Mouse (Mus musculus) bone marrow, adult 2 months (tissue): ENCODE measurements around the gene Spns2. TPM values are rescaled to one million over a fixed set of nuclear protein-coding genes. Genes with fewer than 3 reads are reported as not detected.

ENCODE experiments used
- H3K27ac ChIP-seq: fragments of 200-500 bp; 2 replicates; pipeline ENCODE4 v1.5.1; 2012; ENCODE audit warnings: low read depth, mild to moderate bottlenecking, control low read depth, inconsistent platforms, low read length; ENCODE audit not compliant: control insufficient read depth, poor library complexity, insufficient read depth
- H3K4me1 ChIP-seq: fragments of 200-500 bp; 2 replicates; pipeline ENCODE4 v1.6.1; 2011; ENCODE audit warnings: low read length; ENCODE audit not compliant: control insufficient read depth, insufficient read depth
- H3K4me3 ChIP-seq: fragments of 200-500 bp; replicated peaks from 2 replicates; pipeline ENCODE3; 2011; ENCODE audit warnings: mild to moderate bottlenecking, low read depth, low read length, control low read depth; ENCODE audit not compliant: control insufficient read depth
- CTCF ChIP-seq: fragments of 200-500 bp; IDR thresholded peaks from 2 replicates; pipeline ENCODE4 v1.5.1; 2011; ENCODE audit warnings: low read length, control low read depth; ENCODE audit not compliant: control insufficient read depth, insufficient read depth
- POLR2A ChIP-seq: fragments of 200-500 bp; IDR thresholded peaks from 2 replicates; pipeline ENCODE4 v1.6.1; 2011; ENCODE audit warnings: low read depth, mild to moderate bottlenecking, control low read depth, low read length, borderline replicate concordance; ENCODE audit not compliant: control insufficient read depth
- WGBS: fragments of 180-500 bp; shearing (Covaris S2); methylation state at CpG from one replicate; pipeline ENCODE4 v1.1.7; 2018; 5-methylcytosine and 5-hydroxymethylcytosine counted together
- polyA plus RNA-seq: library from polyadenylated mRNA; stranded (reverse); fragments of >200 nt; gene quantifications from 2 replicates; pipeline ENCODE4 v1.2.4, GENCODE M21; 2011; ENCODE audit warnings: low replicate concordance; ENCODE audit not compliant: missing spikeins, insufficient read depth, insufficient read length

The Spns2 gene
- polyA plus RNA-seq, 1 experiment: 10.7 TPM

DNA sequence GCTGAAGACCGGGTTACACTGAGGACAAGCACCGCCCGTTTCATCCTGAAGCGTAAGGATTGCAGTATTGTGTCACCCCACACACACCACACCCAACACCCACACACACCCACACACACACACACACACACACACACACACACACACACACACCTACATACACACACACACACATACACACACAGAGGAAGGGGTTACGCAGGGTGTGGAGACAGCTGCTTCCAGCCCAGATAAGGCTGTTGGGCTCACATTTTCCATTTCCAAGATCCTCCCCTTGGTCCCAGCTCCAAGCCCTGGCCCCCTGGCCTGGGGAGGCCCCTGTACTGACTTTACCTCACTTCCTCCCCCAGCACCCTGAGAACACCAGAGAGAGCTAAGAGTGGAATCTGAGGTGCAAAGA is 73.0 kb downstream of the Spns2 start:
- no peak overlapping the region for H3K27ac ChIP-seq
- TF ChIP-seq CTCF (no peak), POLR2A (no peak)
- H3K4me1 ChIP-seq: no peaks in the 10 kb centered on the region
- no peak overlapping the region for H3K4me3 ChIP-seq
- WGBS: 67% methylated on average over 5 of the region's 5 CpGs

DNA sequence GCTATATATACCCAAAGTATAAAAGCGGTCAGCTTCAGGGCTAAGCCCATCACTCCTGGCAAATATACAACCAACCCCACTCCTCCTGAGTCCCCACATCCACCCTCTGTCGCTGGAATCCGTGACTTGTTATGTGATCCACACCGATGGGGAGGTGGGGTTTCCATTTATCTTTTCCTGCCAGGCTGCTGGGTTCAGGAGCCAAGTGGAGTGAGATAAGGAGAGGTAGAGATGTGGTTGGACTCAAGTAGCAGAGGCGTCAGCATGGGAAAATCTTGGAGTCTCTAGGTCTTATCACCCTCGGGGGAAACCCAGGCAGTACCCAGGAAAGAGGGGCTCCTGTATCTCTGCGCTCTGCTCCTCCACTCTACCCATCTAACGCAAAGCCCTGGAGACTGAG is 74.5 kb downstream of the Spns2 start:
- no peak for TF ChIP-seq POLR2A
- no peak for TF ChIP-seq CTCF
- Histone ChIP-seq H3K27ac (no peak overlapping the region), H3K4me3 (no peak overlapping the region), H3K4me1 (no peaks in the 10 kb centered on the region)
- WGBS: 48% methylated on average over 8 of the region's 8 CpGs

DNA sequence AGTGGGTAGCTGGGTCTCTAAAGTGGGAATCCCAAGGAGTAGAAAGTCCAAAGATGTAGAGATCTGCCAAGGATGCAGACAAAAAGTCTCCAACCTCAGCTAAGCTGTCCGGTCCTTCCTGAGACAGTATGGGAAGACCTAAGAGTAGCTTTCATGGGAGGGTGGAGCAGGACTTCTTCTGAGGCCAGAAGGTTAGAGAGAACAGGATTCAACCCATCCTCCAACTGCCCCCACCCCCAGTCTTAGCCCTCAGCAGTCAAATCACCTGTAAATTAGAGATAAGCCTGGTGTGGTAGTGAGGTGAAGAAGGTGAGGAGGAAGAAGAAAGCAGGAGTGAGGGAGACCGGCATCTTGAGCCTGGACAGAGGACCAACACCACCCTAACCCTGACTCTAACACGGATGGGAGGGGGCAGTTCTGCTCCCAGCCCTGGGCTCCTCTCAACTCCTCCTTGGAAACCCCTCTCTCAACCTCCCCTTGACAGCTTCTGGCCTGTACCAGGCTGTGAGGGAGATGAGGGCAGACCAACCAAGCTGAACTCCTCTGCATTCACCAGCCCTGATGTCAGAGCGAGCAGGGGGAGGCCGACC is 76.0 kb downstream of the Spns2 start:
- TF ChIP-seq POLR2A: no peak
- no peak for TF ChIP-seq CTCF
- H3K27ac ChIP-seq: no peak overlapping the region
- no peak overlapping the region for H3K4me3 ChIP-seq
- WGBS: 76% methylated on average over 5 of the region's 5 CpGs
- no peaks in the 10 kb centered on the region for H3K4me1 ChIP-seq

DNA sequence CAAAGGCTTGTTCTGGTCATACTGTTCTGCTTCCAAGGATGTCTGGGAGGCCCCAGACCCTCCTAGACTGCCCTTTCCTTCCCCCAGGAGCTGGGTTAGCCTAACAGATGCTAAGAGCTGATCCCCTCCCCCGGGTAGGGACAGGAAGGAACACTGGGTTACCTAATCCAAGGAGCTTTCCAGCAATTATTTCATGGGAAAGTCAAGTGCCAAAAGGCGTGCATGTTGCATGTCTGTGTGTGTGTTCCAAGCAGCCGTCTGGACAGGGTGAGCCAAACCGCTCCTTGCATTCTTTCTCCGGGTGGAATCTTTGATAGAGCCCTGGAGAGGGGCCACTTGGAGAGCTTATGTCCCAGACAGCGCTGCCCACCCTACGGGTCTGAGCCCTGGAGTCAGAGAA is 76.7 kb downstream of the Spns2 start:
- Histone ChIP-seq H3K4me1 (no peaks in the 10 kb centered on the region), H3K4me3 (no peak overlapping the region), H3K27ac (no peak overlapping the region)
- TF ChIP-seq POLR2A (no peak), CTCF (no peak)
- WGBS: 71% methylated on average over 7 of the region's 7 CpGs

DNA sequence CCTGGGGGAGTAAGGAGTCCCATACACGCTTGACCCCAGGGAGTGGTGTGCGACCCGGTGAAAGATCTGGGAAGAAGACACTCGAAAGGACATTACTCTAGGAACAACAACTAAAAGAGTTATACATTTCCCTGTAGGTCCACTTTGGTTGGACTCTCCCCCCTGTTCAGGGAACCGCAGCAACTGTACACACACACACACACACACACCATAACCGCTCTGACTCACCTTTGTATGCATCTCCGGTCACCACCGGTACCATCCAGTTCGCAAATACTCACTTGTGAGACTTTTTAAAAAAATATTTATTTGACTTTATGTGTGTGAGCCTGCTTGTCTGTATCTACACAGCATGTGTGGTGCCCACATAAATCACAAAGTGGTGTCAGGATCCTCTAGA is 77.8 kb downstream of the Spns2 start:
- H3K4me3 ChIP-seq: no peak overlapping the region
- TF ChIP-seq CTCF (no peak), POLR2A (no peak)
- no peaks in the 10 kb centered on the region for H3K4me1 ChIP-seq
- no peak overlapping the region for H3K27ac ChIP-seq
- 46% methylated on average over 9 of the region's 9 CpGs for WGBS

DNA sequence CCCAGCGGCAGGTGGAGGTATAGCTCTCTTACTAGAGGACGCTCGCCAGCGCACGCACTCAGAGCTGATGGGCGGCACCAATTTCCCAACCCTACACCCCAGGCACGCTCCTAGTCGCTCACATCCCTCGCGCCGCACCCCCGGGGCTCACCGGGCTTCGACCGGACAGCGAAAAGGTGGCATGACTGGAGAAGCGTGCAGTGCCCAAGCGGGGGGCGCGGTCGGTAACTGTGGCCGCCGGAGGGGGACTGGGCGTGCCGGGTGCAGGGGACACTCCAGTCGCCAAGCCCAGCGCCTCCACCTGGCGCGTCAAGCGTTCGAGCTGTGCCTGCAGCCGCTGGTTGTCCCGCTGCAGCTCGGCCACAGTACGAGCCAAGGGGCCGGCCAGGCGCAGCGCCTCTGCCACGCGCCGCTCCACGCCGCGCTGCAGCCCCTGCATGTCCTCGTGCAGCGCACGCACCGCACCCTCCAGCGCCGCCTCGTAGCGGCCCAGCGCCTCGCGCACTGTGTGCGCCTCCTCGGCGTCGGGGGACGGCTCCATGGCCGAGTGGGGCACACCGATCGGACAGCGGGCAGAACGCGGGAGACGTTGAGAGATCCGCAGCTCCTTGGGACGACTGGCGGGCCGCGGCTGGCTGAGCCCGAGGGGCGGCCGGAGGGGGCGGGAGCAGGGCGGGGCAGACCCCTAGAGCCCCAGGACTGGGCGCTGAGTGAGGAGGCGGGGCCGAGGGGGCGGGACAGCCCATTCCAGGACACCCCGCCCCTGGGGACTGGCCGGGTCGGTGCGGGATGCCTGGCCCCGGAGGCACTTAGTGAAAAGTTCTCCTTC is 78.4 kb downstream of the Spns2 start, which contains the start of gene Smtnl2:
Gene Smtnl2 (minus strand): TSS at position 621 of the 829 bp plus-strand sequence.
- H3K4me1 ChIP-seq: no peaks in the 10 kb centered on the region
- under 1% methylated on average over 86 of the region's 86 CpGs for WGBS
- H3K27ac ChIP-seq: no peak within 1 kb of the TSS
- peak within 1 kb of the TSS; percentile 48 for H3K4me3 ChIP-seq
- TF ChIP-seq CTCF (no peak), POLR2A (no peak)

DNA sequence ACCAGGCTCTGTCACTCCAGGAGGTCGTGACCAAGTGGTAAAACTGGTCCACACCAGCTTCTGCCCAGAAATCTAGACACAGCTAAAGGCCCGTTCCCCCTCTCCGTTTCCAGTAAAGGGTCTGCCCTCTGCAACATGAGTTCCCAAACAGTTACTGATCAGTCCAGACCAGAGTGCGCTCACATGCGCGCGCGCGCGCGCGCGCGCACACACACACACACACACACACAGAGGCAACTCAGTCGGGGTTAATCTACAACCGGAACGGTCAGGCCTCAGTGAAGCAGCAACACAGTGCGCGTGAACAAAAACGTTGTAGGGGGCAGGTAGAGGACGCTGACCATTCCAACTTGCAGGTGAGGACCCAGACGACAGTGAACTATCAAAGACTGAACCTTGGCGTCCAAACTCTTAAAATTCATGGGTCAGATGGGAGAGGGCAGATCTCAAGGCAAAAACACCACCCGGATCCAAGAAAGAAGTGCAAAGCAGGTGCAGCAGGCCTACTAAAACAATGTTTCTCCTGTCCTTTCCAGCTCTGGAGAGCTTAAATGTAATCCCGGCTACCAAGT is 79.1 kb downstream of the Spns2 start:
- 7% methylated on average over 25 of the region's 25 CpGs for WGBS
- no peaks in the 10 kb centered on the region for H3K4me1 ChIP-seq

DNA sequence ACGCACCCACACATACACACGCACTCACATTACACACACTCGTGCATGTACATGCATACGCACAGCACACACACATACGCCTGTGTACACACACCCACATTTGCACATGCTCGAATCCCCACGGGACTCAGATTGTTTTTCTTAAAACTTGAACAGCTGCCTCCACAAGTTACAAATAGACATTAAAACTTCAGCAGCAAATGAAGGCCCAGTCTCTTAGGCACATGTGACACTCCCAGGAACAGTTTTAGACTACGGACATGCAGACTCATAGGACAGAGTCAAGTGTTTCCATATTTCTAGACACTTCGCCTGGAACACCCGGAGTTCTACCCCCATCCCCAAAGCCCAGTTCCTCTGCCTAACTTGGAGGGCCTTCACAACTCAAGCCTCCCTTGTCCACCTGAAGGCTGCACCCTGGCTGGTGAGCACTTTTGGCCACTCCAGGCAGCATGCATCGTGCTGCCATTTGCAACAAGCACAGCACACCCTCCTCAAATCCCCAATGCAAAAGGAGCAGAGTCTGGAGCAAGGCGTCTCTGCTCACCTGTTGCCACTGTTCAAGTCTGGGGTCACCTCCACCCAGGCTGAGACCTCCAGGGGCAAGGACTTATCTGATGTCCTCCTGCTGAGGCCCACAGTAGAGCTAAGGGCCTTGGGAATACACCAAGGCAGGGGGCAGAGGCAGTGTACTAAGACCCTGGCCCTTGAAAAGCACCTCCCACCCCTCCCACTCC is 79.9 kb downstream of the Spns2 start:
- 83% methylated on average over 12 of the region's 12 CpGs for WGBS

More for the DNA sequence above, 79.1 kb downstream of the Spns2 start:
- TF ChIP-seq POLR2A (no peak), CTCF (no peak)
- H3K27ac ChIP-seq: no peak overlapping the region
- H3K4me3 ChIP-seq: peak overlapping the region; percentile 48

More for the DNA sequence above, 79.9 kb downstream of the Spns2 start:
- no peak overlapping the region for H3K4me3 ChIP-seq
- TF ChIP-seq POLR2A (no peak), CTCF (no peak)
- no peak overlapping the region for H3K27ac ChIP-seq
- H3K4me1 ChIP-seq: no peaks in the 10 kb centered on the region
